Mouse (Mus musculus) myocyte (in vitro differentiated cells): ENCODE data around the gene Lipa.

Experiments
- CEBPB ChIP-seq: IDR thresholded peaks from 2 replicates; pipeline ENCODE4 v1.6.1; 2011; ENCODE audit warnings: mild to moderate bottlenecking, moderate library complexity; ENCODE audit not compliant: poor library complexity, insufficient read depth, severe bottlenecking
- MYOG ChIP-seq, 3 experiments: IDR thresholded peaks; one replicate each; pipeline ENCODE4 v1.6.1; 2011; ENCODE audit warnings: control low read depth in 2 of 3, low read depth in 2 of 3, mild to moderate bottlenecking in 2 of 3; ENCODE audit not compliant: insufficient read length in 2 of 3, control insufficient read depth in 1 of 3, insufficient read depth in 1 of 3
- POLR2A ChIP-seq: IDR thresholded peaks from one replicate; pipeline ENCODE4 v1.6.1; 2011; ENCODE audit warnings: low read depth, mild to moderate bottlenecking, control low read depth, moderate library complexity; ENCODE audit not compliant: insufficient read length
- TCF3 ChIP-seq: IDR thresholded peaks from one replicate; pipeline ENCODE4 v1.6.1; 2011; ENCODE audit warnings: low read depth, control low read depth; ENCODE audit not compliant: insufficient read length

- TF ChIP-seq POLR2A (no peak), CEBPB (no peak), MYOG (IDR thresholded peaks at IDR 0.05; ENCODE audit: control insufficient read depth in 1 of 3, insufficient read depth in 1 of 3, insufficient read length in 2 of 3, low read depth in 2 of 3) (no peak), TCF3 (no peak)
Measured at GRCm38 (mm10) chr19:34474228-34474990, 52.9 kb downstream of the Lipa start.
